Mouse (Mus musculus) thymus, adult 2 months (tissue): Measurements from ENCODE around the gene Glg1.

Experiments used
- CTCF ChIP-seq: fragments of 200-500 bp; IDR thresholded peaks from 2 replicates; pipeline ENCODE4 v1.5.1; 2012; ENCODE audit warnings: mild to moderate bottlenecking, control low read depth, low read length, moderate library complexity, borderline replicate concordance; ENCODE audit not compliant: control insufficient read depth, poor library complexity, insufficient read depth; ENCODE audit errors: extremely low read depth
- POLR2A ChIP-seq: fragments of 200-500 bp; IDR thresholded peaks from 2 replicates; pipeline ENCODE4 v1.6.1; 2012; ENCODE audit warnings: mild to moderate bottlenecking, low read length, control low read depth, moderate library complexity; ENCODE audit not compliant: control insufficient read depth, poor library complexity, insufficient read depth; ENCODE audit errors: extremely low read depth

GRCm38 (mm10) chr8:111252487-111253112 lies 6.4 kb downstream of the Glg1 start:
- TF ChIP-seq CTCF: no peak
- no peak for TF ChIP-seq POLR2A
